Mouse (Mus musculus) intestine, embryonic 14.5 days (tissue): ENCODE data around the gene Nhlrc3. TPM values are rescaled to one million over a fixed set of nuclear protein-coding genes. Genes with fewer than 3 reads are reported as not detected.

Source experiments
- ATAC-seq: fragments of 200-750 bp; cut with Nextera tagmentation; replicated peaks from 2 replicates; pipeline ENCODE4 v1.8.0; 2017; ENCODE audit warnings: low read depth, moderate number of reproducible peaks, moderate TSS enrichment, moderate library complexity; ENCODE audit not compliant: low FRiP score, low TSS enrichment
- DNase-seq: peaks from one replicate; pipeline ENCODE4 v3.0.0-alpha.2; 2018; ENCODE audit warnings: low spot score
- H3K27ac ChIP-seq: fragments of 300-500 bp; sonication (generic); 2 replicates; pipeline ENCODE4 v1.5.1; 2014; ENCODE audit warnings: low read depth, mild to moderate bottlenecking, control low read depth
- H3K27me3 ChIP-seq: fragments of 300-500 bp; sonication (generic); replicated peaks from 2 replicates; pipeline ENCODE4 v1.6.1; 2014; ENCODE audit warnings: low read length, control low read depth; ENCODE audit not compliant: control insufficient read depth, insufficient read depth
- H3K36me3 ChIP-seq: fragments of 300-500 bp; sonication (generic); 2 replicates; pipeline ENCODE4 v1.6.1; 2014; ENCODE audit warnings: low read length, control low read depth; ENCODE audit not compliant: control insufficient read depth, insufficient read depth
- H3K4me1 ChIP-seq: fragments of 300-500 bp; sonication (generic); replicated peaks from 2 replicates; pipeline ENCODE4 v1.6.1; 2014; ENCODE audit warnings: low read length, control low read depth, mixed read lengths; ENCODE audit not compliant: control insufficient read depth, insufficient read depth
- H3K4me2 ChIP-seq: fragments of 300-500 bp; sonication (generic); 2 replicates; pipeline ENCODE4 v1.6.1; 2014; ENCODE audit warnings: low read length
- H3K4me3 ChIP-seq: fragments of 300-500 bp; sonication (generic); 2 replicates; pipeline ENCODE4 v1.5.1; 2014; ENCODE audit warnings: low read depth, low read length, control low read depth, mixed read lengths
- H3K9ac ChIP-seq: fragments of 300-500 bp; sonication (generic); 2 replicates; pipeline ENCODE4 v1.6.1; 2014; ENCODE audit warnings: mild to moderate bottlenecking, low read length
- H3K9me3 ChIP-seq: fragments of 300-500 bp; sonication (generic); 2 replicates; pipeline ENCODE4 v1.6.1; 2016; ENCODE audit warnings: low read length, control low read depth; ENCODE audit not compliant: control insufficient read depth
- WGBS: fragments of 180-500 bp; shearing (Covaris S2); extraction: QIAGEN DNeasy Blood & Tissue Kit; methylation state at CpG from one replicate; pipeline ENCODE4 v1.1.7; 2014; 5-methylcytosine and 5-hydroxymethylcytosine counted together
- polyA plus RNA-seq: library from polyadenylated mRNA; unstranded; fragments of >200 nt; fragmentation: Nextera tagmentation; extraction: Ambion mirVana; gene quantifications from 2 replicates; pipeline ENCODE4 v1.2.1, GENCODE M21; 2014

Gene Nhlrc3
- 12.1 and 12.2 TPM in 2 replicates for polyA plus RNA-seq

DNA sequence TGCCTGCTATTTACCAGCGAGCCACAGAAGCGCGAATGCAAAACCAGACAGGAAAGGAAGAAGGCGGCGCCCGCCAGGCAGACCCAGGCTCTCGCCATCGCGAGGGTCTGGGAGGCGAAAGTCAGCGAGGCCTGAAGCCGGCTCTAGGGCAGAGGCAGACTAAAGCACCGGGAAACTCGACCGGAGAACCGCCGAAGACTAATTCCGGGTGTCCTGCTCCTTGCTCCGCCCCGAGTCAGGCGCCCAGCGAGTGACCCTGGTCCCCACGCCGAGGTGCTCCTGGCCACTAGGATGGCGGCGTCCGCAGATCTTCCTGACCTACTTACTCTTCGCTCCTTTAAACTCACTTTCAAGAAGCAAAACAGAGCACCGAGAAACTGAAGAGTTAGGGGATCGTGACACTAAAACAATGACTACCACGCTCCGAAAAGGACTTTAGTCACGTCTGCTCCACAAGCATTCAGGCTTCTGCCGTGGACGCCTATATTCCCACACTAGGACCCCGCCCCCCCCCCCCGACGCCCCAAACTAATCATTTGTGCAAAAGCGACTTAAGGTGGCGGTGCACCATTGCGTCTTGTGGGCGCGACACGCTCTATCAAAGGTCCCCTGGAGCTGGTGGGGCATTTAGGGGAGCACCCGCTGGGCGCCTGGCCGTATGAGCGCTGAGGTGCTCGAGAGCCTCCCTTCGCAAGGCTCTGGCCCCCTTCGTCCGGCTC is at the start of gene Nhlrc3, which contains the start of gene Proser1:
Gene Nhlrc3, minus strand, starts transcription at position 287 of the 719 bp plus-strand sequence.
Gene Proser1, plus strand, starts transcription at position 621 of the 719 bp plus-strand sequence.
- peak within 1 kb of the TSS; percentile 95 for H3K4me3 ChIP-seq
- peaks cover 23% of the 10 kb centered on the region for H3K36me3 ChIP-seq
- peak; percentile 98 for DNase-seq
- peak within 1 kb of the TSS; percentile 66 for H3K4me2 ChIP-seq
- H3K9me3 ChIP-seq: no peaks in the 10 kb centered on the region
- peak within 1 kb of the TSS; percentile 81 for H3K27ac ChIP-seq
- no peaks in the 10 kb centered on the region for H3K27me3 ChIP-seq
- ATAC-seq: peak; percentile 96
- peak within 1 kb of the TSS; percentile 90 for H3K9ac ChIP-seq
- under 1% methylated on average over 50 of the region's 52 CpGs for WGBS
- H3K4me1 ChIP-seq: peaks cover 18% of the 10 kb centered on the region

DNA sequence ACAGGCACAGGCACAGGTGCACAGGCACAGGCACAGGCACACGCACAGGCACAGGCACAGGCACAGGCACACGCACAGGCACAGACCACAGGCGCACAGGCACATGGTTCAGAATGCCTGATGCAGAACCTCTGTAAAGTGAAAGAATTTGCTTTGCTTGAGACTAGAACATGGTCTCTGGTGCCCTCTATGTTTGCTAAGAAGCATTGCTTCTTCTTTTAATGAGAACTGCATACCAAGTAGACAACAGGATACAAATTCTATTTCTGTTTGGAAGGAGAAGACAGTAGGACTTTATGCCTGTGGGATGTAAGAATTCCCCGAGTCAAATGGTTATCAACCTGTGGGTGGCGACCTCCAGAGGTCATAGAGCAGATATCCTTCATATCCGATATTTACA is 39.3 kb upstream of the Nhlrc3 start:
- ATAC-seq: no peak
- no peaks in the 10 kb centered on the region for H3K27me3 ChIP-seq

GRCm38 (mm10) chr3:53498351-53498905 is 35.3 kb upstream of the Nhlrc3 start:
- no peak for DNase-seq

More for the DNA sequence above, 39.3 kb upstream of the Nhlrc3 start:
- Histone ChIP-seq H3K9me3 (no peaks in the 10 kb centered on the region), H3K4me3 (no peak overlapping the region), H3K36me3 (no peaks in the 10 kb centered on the region), H3K27ac (no peak overlapping the region), H3K4me2 (no peak overlapping the region), H3K4me1 (no peaks in the 10 kb centered on the region), H3K9ac (no peak overlapping the region)
- 65% methylated on average over 6 of the region's 6 CpGs for WGBS
- no peak for DNase-seq

GRCm38 (mm10) chr3:53488353-53488752 is 25.2 kb upstream of the Nhlrc3 start, which contains the start of gene Stoml3:
Stoml3 (plus strand) TSS chr3:53488653.
- 67% methylated on average over 6 of the region's 6 CpGs for WGBS
- Histone ChIP-seq H3K4me1 (no peaks in the 10 kb centered on the region), H3K9ac (no peak within 1 kb of the TSS), H3K9me3 (no peaks in the 10 kb centered on the region), H3K4me2 (no peak within 1 kb of the TSS), H3K27ac (no peak within 1 kb of the TSS), H3K36me3 (no peaks in the 10 kb centered on the region), H3K27me3 (no peaks in the 10 kb centered on the region), H3K4me3 (no peak within 1 kb of the TSS)
- DNase-seq (no peak), ATAC-seq (no peak)

More at GRCm38 (mm10) chr3:53498351-53498905, 35.3 kb upstream of the Nhlrc3 start:
- Histone ChIP-seq H3K36me3 (no peaks in the 10 kb centered on the region), H3K4me3 (no peak overlapping the region), H3K4me2 (no peak overlapping the region), H3K9ac (no peak overlapping the region), H3K4me1 (no peaks in the 10 kb centered on the region), H3K9me3 (no peaks in the 10 kb centered on the region), H3K27ac (no peak overlapping the region), H3K27me3 (no peaks in the 10 kb centered on the region)
- WGBS: 75% methylated on average over 6 of the region's 6 CpGs
- no peak for ATAC-seq

DNA sequence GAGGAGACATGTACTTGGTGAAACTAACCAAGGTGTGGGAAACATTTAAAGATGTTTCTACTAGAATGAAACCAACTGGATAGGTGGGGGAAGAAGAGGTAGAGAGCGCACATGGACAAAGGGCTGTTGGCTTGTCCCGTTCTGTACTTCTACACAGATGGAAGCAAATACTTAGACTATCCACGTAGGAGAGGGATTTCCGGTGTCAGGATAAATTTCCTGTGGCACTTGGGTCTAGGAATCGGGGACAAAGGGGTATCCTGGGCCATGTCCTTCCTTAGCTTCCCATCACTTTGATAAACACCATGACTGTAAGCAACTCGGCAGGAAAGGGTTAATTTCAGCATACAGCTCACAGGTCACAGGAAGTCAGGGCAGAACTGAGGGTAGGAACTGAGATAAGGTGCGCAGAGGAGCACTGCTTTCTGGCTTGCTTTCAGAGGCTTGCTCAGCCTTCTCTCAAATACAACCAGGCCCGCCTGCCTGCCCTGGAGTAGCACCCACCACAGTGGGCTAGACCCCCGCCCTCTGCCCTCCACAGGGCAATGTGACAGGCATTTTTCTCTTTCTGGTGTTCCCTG is 24.0 kb upstream of the Nhlrc3 start:
- WGBS: 57% methylated on average over 9 of the region's 9 CpGs
- ATAC-seq (no peak), DNase-seq (no peak)
- no peak overlapping the region for H3K9ac ChIP-seq
- peaks cover 3% of the 10 kb centered on the region for H3K36me3 ChIP-seq
- no peaks in the 10 kb centered on the region for H3K9me3 ChIP-seq
- no peak overlapping the region for H3K4me2 ChIP-seq
- H3K4me3 ChIP-seq: no peak overlapping the region
- H3K27ac ChIP-seq: no peak overlapping the region
- no peaks in the 10 kb centered on the region for H3K4me1 ChIP-seq
- no peaks in the 10 kb centered on the region for H3K27me3 ChIP-seq

DNA sequence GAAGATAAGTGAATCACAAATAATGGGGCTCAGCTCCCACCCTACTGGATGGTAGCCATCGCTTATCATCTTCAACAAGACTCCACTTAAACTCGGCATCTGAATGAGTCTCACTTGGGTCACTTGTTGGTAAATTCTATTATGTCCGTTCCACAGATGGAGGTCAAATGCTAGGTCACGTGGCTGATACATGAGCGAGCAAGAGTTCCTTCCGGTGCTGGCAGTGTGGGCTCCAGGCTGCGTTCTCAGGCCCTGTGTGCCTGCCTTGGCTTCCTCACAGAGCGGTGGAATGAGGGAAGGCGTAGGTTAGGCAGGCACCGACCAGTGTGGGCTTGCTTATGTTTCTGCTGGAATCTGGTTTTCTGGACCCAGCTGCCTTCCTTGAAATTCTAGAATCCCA is 23.4 kb upstream of the Nhlrc3 start:
- no peak for DNase-seq
- H3K4me1 ChIP-seq: no peaks in the 10 kb centered on the region
- WGBS: 74% methylated on average over 10 of the region's 10 CpGs

GRCm38 (mm10) chr3:53483414-53484059 is 20.4 kb upstream of the Nhlrc3 start:
- Histone ChIP-seq H3K4me2 (no peak overlapping the region), H3K4me1 (no peaks in the 10 kb centered on the region), H3K9ac (no peak overlapping the region), H3K27ac (no peak overlapping the region), H3K4me3 (no peak overlapping the region), H3K36me3 (peaks cover 36% of the 10 kb centered on the region), H3K9me3 (no peaks in the 10 kb centered on the region), H3K27me3 (no peaks in the 10 kb centered on the region)
- no peak for ATAC-seq
- no peak for DNase-seq
- 87% methylated on average over 8 of the region's 8 CpGs for WGBS

More for the DNA sequence above, 23.4 kb upstream of the Nhlrc3 start:
- H3K36me3 ChIP-seq: peaks cover 8% of the 10 kb centered on the region
- H3K9me3 ChIP-seq: no peaks in the 10 kb centered on the region
- H3K9ac ChIP-seq: no peak overlapping the region
- no peak overlapping the region for H3K4me3 ChIP-seq
- no peaks in the 10 kb centered on the region for H3K27me3 ChIP-seq
- ATAC-seq: no peak
- H3K27ac ChIP-seq: no peak overlapping the region
- no peak overlapping the region for H3K4me2 ChIP-seq

GRCm38 (mm10) chr3:53478419-53479046 is 15.4 kb upstream of the Nhlrc3 start:
- Histone ChIP-seq H3K36me3 (peaks cover 84% of the 10 kb centered on the region), H3K27ac (no peak overlapping the region), H3K27me3 (no peaks in the 10 kb centered on the region), H3K9me3 (no peaks in the 10 kb centered on the region), H3K4me1 (no peaks in the 10 kb centered on the region), H3K4me2 (no peak overlapping the region), H3K9ac (no peak overlapping the region), H3K4me3 (no peak overlapping the region)
- ATAC-seq (peak; percentile 52; the same call in 1 of the 2 replicates), DNase-seq (no peak)
- WGBS: 97% methylated on average over 30 of the region's 30 CpGs
